Mouse (Mus musculus): ENCODE results near the gene Myh11.

Gene Myh11
- long read RNA-seq, experiment 1, partial matches to known transcripts = 1 of 1 reads
- long read RNA-seq, experiment 1, other reads (novel, unspliced or antisense) = 0 of 1 reads
- long read RNA-seq, experiment 2, partial matches to known transcripts = 2 of 2 reads
- long read RNA-seq, experiment 2, other reads (novel, unspliced or antisense) = 0 of 2 reads

- intact Hi-C loops (cut with DNase I) = no loop called here
These were observed at the start of gene Myh11 for GRCm38 (mm10) chr16:14291223-14291622. TSS of gene Myh11 (minus strand) at chr16:14291372.

DNA sequence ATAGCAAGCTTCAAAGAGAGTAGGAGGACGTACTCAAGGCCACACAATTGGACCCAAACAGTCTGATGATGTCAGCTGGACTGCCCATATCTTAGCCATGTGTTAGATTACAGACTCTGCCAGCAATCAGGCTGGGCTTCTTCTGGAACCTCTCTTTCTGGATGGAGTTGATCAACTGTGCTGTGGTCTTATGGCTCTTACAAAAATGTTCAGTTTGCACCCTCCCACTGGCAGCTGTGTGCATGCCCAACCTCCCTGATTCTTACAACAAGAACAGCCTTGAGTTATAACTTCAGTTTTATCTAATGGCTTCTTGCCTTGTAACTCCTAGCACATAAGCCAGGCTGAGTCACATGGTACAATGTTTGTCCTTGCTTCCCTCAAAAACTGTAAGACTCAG, 37.0 kb upstream of the Myh11 start:
- intact Hi-C loops (cut with DNase I) = no loop called here

- intact Hi-C loops (cut with DNase I) = no loop called here
These were observed 29.3 kb upstream of the Myh11 start for GRCm38 (mm10) chr16:14320494-14320893.

DNA sequence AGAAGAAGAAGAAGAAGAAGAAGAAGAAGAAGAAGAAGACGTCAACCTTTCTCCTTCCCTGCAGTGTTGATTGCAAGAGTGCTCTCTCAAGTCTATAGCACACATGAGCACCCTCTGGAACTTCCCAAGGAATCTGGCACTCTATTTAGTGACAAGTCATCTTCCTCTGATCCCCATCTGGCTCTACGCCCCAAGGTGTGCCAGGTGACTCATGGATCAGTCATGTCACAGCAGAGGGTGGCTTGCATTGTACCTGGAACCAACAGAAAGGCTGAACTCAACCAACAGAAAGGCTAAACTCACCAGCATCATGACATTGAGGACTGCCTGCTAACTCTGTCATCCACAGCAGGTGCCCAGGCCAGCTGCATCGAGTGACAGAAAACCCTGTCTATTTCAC, 28.5 kb upstream of the Myh11 start:
- intact Hi-C loops (cut with DNase I) = loop anchor here (10.0 kb wide), 1 partner anchor 175 kb away; no protein-coding TSS in a partner anchor

DNA sequence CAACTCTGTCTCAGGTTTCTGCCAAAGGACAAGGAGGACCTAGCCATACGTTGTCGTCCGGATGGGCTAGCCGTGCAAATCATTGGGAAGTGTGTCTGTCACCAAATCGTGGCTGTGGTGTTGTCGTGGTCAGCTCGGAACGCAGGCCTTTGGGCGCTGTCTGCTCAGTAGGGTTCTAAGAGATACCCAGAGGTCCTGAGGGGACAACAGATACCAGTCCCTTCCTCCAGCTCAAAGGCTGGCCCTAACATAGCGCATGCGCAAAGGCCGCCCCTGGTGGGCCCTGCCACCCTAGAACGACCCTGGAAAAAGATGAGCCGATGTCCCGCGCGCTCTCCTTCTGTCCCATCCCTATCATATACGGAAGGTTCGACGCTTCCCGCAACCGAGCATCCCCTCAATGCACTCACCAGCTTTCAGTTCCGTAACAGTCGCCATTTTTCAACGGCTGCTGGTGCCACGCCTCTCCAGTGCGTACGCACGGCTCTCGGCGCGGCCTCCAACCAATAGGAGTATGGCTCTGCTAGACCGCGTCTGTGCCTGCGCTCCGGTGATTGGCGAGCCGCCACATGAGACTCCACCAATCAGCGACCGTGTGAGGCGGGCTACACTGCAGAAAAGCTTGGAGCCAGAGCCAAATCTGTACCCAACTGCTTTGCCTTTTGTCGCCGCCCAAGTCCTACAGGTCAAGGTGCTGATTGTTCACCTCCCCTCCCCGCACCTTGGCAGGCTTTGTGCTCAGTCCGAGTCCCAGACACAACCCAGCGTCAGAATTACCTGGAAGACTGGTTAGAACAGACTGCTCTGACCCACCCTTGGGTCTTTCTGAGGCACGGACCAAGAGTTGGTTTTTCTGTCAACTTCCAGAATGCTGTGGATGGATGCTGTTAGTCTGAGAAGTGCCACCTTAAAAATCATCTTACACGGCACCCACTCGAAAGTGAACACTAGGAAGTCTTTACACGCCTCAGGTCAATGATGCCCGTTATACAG, 26.0 kb upstream of the Myh11 start, which contains the start of gene Fopnl:
Gene Fopnl (minus strand): TSS at position 522 of the 993 bp plus-strand sequence.
- intact Hi-C loops (cut with DNase I) = loop anchor here (10.0 kb wide), 1 partner anchor 178 kb away; no protein-coding TSS in a partner anchor

DNA sequence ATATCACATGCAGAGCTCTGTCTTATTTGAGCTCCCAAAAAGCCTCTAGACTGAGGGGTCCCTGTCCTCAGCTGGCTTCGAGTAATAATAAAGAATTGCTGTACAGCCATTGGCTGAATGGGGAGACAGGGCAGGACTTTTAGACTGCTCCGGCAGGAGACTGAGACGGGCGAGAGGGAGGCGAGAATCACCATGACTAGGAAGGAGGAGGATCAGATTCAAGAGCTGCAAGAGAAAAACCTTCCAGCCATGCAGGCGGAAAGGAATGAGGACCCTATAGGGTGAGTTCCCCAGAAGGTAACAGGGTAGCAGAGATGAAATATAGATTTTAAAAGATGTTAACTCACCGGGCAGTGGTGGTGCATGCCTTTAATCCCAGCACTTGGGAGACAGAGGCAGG, 21.7 kb upstream of the Myh11 start:
- intact Hi-C loops (cut with DNase I) = loop anchor here (5.0 to 10.0 kb wide), 2 partner anchors 76 to 182 kb away; no protein-coding TSS in a partner anchor

DNA sequence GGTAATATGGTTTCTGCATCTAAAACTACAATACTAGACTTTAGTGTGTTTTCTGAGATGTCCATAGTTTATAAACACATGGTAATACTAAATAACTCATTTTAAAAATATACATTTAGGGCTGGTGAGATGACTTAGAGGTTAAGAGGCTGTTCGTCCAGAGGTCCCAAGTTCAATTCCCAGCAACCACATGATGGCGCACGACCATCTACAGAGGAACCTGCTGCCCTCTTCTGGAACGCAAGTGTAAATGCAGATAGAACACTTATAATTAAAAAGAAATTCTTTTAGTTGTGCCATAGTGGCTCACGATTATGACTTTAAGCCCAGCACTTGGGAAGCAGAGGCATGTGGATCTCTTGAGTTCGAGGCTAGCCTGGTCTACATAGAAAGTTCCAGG, 20.2 kb upstream of the Myh11 start:
- intact Hi-C loops (cut with DNase I) = loop anchor here (5.0 to 10.0 kb wide), 2 partner anchors 74 to 183 kb away; no protein-coding TSS in a partner anchor

DNA sequence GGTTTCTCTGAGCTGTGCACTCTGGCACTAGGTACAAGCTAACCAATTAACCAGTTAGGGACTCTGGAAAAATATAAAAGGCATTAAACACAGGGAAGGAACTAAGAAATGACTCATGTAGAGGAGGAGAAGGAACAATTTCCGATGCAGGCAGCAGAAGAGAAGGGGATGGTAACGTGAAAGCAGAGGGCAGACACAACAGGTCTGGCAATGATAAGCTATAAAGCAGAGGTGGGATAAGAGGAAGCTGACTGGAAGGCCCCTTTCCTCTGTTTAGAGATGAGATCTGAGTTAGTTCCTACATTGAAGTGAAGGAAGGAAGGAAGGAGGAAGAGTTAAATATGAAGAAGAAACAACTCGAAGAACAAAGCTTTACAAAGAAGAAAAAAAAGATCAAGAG, 18.7 kb upstream of the Myh11 start:
- intact Hi-C loops (cut with DNase I) = loop anchor here (5.0 to 10.0 kb wide), 2 partner anchors 73 to 185 kb away; no protein-coding TSS in a partner anchor

DNA sequence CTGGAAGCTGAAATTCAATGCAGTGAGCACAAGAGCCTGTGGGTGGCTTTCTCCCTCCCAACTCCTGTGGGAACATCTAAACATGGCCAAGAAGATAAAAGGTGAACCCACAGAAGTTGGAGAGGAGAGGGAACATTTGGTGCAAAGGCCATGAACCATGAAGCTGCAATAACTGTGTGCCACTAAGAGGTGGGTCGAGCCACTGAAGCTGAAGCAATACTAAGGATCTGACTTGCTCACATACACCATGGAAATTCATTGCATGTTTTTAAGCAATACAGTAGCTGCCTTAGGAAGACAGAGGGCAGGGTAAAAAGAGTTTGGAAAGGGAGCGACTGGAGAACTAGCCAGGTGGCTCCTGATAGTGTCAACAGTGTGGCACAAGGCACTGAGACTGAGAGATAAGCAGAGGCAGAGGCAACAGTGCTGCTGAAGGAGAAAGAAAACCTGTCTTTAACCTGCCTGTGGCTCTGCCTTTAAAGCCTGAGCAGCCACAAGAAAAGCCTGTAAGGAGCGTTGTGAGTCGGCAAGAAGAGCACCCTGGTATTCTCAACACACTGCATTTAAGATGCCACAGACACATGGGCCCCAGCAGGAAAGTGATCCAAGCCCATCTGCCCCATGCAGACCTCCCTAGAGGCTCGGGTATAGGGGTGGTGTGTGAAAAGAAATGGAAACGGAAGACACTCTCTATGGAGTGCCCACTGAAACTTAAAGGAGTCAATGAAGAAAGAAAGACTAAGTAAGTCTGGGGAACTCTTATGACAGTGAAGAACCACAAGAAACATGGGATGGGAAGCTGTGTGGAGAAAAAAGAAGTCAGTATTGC, 17.3 kb upstream of the Myh11 start:
- intact Hi-C loops (cut with DNase I) = no loop called here

GRCm38 (mm10) chr16:14307373-14307772, 16.2 kb upstream of the Myh11 start:
- intact Hi-C loops (cut with DNase I) = no loop called here

- intact Hi-C loops (cut with DNase I) = no loop called here
These were observed 15.3 kb upstream of the Myh11 start for GRCm38 (mm10) chr16:14306451-14306850.

DNA sequence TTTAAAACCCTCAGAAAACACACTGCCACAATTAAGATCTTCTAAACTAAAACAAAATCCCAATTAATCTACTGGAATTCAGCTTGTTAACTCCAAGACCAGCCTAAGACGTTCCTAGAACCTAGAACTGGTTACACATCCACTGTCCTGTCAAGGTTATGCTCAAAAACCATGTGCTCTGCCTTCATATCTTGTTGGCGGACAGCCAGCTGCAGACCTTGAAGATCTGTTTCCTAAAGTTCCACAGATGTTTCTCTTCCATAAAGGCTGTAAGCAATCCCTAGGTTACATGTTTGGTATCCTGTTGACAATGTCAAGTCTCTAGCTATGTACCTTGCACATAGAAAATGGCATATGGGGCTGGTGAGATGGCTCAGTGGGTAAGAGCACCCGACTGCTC, 13.6 kb upstream of the Myh11 start:
- intact Hi-C loops (cut with DNase I) = no loop called here

- intact Hi-C loops (cut with DNase I) = no loop called here
These were observed 12.5 kb upstream of the Myh11 start for GRCm38 (mm10) chr16:14303676-14304075.

- intact Hi-C loops (cut with DNase I) = no loop called here
These were observed 12.0 kb upstream of the Myh11 start for GRCm38 (mm10) chr16:14303148-14303547.

GRCm38 (mm10) chr16:14298461-14298860, 7.3 kb upstream of the Myh11 start:
- intact Hi-C loops (cut with DNase I) = no loop called here

GRCm38 (mm10) chr16:14297746-14298145, 6.6 kb upstream of the Myh11 start:
- intact Hi-C loops (cut with DNase I) = no loop called here

DNA sequence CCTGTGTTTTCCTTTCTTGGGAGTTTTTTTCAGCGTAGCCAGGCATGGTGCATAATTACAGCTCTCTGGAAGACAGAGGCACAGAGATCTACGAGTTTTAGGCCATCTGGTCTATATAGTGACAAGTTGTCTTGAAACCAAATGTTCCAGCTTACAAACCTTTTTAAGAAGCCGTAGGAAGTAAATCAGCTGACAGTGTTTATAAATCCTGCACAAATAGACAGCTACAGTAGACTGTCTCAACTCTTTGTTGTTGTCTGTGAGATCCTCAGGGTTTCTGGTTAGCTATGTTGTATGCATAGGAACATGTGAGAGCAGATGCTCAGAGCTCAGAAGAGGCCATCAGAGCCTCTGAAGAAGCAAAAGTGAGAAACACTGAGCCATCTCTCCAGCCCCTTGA, 6.0 kb upstream of the Myh11 start:
- intact Hi-C loops (cut with DNase I) = no loop called here

DNA sequence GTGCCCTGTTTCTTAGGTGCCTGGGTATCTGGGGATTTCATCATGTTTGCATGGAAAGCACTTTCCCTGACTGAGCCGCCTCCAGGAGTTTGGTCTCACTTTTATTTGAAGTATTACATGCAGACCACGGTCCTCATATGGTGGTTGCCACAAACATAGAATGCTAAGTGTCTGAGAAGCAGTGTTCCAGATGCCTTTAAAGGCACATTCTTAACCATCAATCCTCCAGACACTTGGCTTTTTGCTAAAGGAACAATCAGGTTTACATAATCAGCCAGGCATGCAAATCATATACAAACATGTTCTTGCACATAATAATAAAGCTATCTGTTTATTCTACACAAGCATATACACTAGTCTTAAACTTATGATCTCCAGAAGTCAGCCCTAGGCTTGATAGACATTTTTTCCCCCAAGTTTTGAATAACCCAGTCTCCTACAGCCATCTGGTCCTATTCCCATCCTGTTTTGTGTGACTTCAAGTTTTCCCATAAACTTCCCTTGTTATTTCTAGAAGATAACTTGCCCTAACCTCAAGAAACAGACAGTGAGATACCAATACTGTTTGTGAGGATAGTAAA, 5.5 kb upstream of the Myh11 start:
- intact Hi-C loops (cut with DNase I) = no loop called here

DNA sequence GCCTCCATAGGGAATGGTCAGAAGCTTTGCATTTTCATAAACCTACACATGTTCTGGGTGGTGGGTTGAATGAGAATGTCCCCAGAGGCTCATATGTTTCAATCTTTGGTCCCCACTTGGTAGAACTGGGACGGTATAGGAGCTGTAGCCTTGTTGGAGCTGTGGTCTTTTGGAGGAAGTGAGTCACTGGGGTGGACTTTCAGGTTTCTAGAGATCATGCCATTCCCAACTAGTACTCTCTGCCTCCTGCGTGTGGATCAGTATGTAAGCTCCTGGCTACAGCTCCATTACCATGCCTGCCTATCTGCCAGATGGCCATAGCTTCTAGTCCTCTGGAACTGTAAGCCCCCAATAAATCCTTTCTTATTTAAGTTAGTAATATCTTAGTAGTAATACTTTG, 4.1 kb upstream of the Myh11 start:
- intact Hi-C loops (cut with DNase I) = no loop called here

- intact Hi-C loops (cut with DNase I) = no loop called here
These were observed 1.3 kb upstream of the Myh11 start for GRCm38 (mm10) chr16:14292205-14293199.
